Mouse (Mus musculus) embryonic facial prominence, embryonic 14.5 days (tissue): ENCODE data around the gene Gm5447. TPM values are rescaled to one million over a fixed set of nuclear protein-coding genes. Genes with fewer than 3 reads are reported as not detected.

ENCODE experiments used
- ATAC-seq: fragments of 200-750 bp; cut with Nextera tagmentation; 2 replicates; pipeline ENCODE4 v1.8.0; 2017; ENCODE audit warnings: low read depth, moderate number of reproducible peaks, moderate TSS enrichment
- DNase-seq: peaks from one replicate; pipeline ENCODE4 v3.0.0-alpha.2; 2015; ENCODE audit warnings: low spot score
- H3K27ac ChIP-seq: fragments of 300-500 bp; sonication (generic); replicated peaks from 2 replicates; pipeline ENCODE4 v1.5.1; 2014; ENCODE audit warnings: low read depth, mild to moderate bottlenecking, low read length, moderate library complexity
- H3K27me3 ChIP-seq: fragments of 300-500 bp; sonication (generic); replicated peaks from 2 replicates; pipeline ENCODE4 v1.6.1; 2014; ENCODE audit warnings: low read length; ENCODE audit not compliant: control insufficient read depth, insufficient read depth
- H3K36me3 ChIP-seq: fragments of 300-500 bp; sonication (generic); 2 replicates; pipeline ENCODE4 v1.6.1; 2014; ENCODE audit warnings: low read length, mixed read lengths; ENCODE audit not compliant: control insufficient read depth, insufficient read depth
- H3K4me1 ChIP-seq: fragments of 300-500 bp; sonication (generic); 2 replicates; pipeline ENCODE4 v1.6.1; 2014; ENCODE audit warnings: antibody characterized with exemption, low read length; ENCODE audit not compliant: control insufficient read depth, insufficient read depth
- H3K4me2 ChIP-seq: fragments of 300-500 bp; sonication (generic); 2 replicates; pipeline ENCODE4 v1.6.1; 2014; ENCODE audit warnings: low read depth, mild to moderate bottlenecking, low read length, moderate library complexity, mixed read lengths
- H3K4me3 ChIP-seq: fragments of 300-500 bp; sonication (generic); 2 replicates; pipeline ENCODE4 v1.5.1; 2014; ENCODE audit warnings: low read depth, mild to moderate bottlenecking, low read length
- H3K9ac ChIP-seq: fragments of 300-500 bp; sonication (generic); 2 replicates; pipeline ENCODE4 v1.6.1; 2014; ENCODE audit warnings: low read depth, mild to moderate bottlenecking, low read length, moderate library complexity, mixed read lengths
- H3K9me3 ChIP-seq: fragments of 300-500 bp; sonication (generic); 2 replicates; pipeline ENCODE4 v1.6.1; 2016; ENCODE audit warnings: low read length; ENCODE audit not compliant: control insufficient read depth
- WGBS: fragments of 180-500 bp; shearing (Covaris S2); extraction: QIAGEN DNeasy Blood & Tissue Kit; methylation state at CpG from one replicate; pipeline ENCODE4 v1.1.7; 2014; 5-methylcytosine and 5-hydroxymethylcytosine counted together
- polyA plus RNA-seq: library from polyadenylated mRNA; unstranded; fragments of >200 nt; fragmentation: Nextera tagmentation; extraction: Ambion mirVana; gene quantifications from 2 replicates; pipeline ENCODE4 v1.2.1, GENCODE M21; 2014

Gm5447 gene
- polyA plus RNA-seq, 1 experiment from 2014 or later = 0.10 TPM

- Histone ChIP-seq H3K9me3 (no peaks in the 10 kb centered on the region), H3K27me3 (peaks cover 13% of the 10 kb centered on the region; the same call in 1 of the 2 replicates), H3K4me1 (0 out of 2 replicates have a peak, but pooled peaks cover 9% of the 10 kb centered on the region), H3K9ac (no peak overlapping the region), H3K4me2 (no peak overlapping the region), H3K4me3 (no peak overlapping the region), H3K27ac (no peak overlapping the region), H3K36me3 (no peaks in the 10 kb centered on the region)
- DNase-seq = peak; percentile 33
- 57% methylated on average over 9 of the region's 9 CpGs for WGBS
- ATAC-seq = no peak
Measured at GRCm38 (mm10) chr13:30990233-30990632, 16.2 kb downstream of the Gm5447 start.

GRCm38 (mm10) chr13:30993819-30994218 lies 19.8 kb downstream of the Gm5447 start:
- WGBS = 31% methylated on average over 3 of the region's 3 CpGs
- H3K4me3 ChIP-seq = no peak overlapping the region
- peak; percentile 78 for DNase-seq
- no peaks in the 10 kb centered on the region for H3K36me3 ChIP-seq
- H3K4me2 ChIP-seq = no peak overlapping the region
- H3K9ac ChIP-seq = no peak overlapping the region
- ATAC-seq = no peak
- H3K27ac ChIP-seq = no peak overlapping the region
- H3K27me3 ChIP-seq = no peaks in the 10 kb centered on the region
- no peaks in the 10 kb centered on the region for H3K4me1 ChIP-seq
- no peaks in the 10 kb centered on the region for H3K9me3 ChIP-seq

- ATAC-seq = no peak
Measured at GRCm38 (mm10) chr13:30994249-30994858, 20.4 kb downstream of the Gm5447 start.

GRCm38 (mm10) chr13:30997526-30998253 lies 23.7 kb downstream of the Gm5447 start:
- Histone ChIP-seq H3K36me3 (no peaks in the 10 kb centered on the region), H3K9me3 (no peaks in the 10 kb centered on the region), H3K4me1 (no peaks in the 10 kb centered on the region), H3K9ac (no peak overlapping the region), H3K27ac (no peak overlapping the region), H3K4me3 (no peak overlapping the region), H3K4me2 (no peak overlapping the region), H3K27me3 (no peaks in the 10 kb centered on the region)
- DNase-seq (no peak), ATAC-seq (no peak)
- WGBS = 65% methylated on average over 8 of the region's 8 CpGs

More at GRCm38 (mm10) chr13:30994249-30994858, 20.4 kb downstream of the Gm5447 start:
- no peak overlapping the region for H3K9ac ChIP-seq
- WGBS = 55% methylated on average over 6 of the region's 6 CpGs
- H3K36me3 ChIP-seq = no peaks in the 10 kb centered on the region
- no peaks in the 10 kb centered on the region for H3K4me1 ChIP-seq
- H3K27me3 ChIP-seq = no peaks in the 10 kb centered on the region
- H3K9me3 ChIP-seq = no peaks in the 10 kb centered on the region
- DNase-seq = no peak
- H3K4me3 ChIP-seq = no peak overlapping the region
- H3K4me2 ChIP-seq = no peak overlapping the region
- no peak overlapping the region for H3K27ac ChIP-seq

- H3K4me3 ChIP-seq = no peak overlapping the region
- WGBS = 85% methylated on average over 6 of the region's 6 CpGs
- H3K36me3 ChIP-seq = no peaks in the 10 kb centered on the region
- H3K4me1 ChIP-seq = peaks cover 5% of the 10 kb centered on the region
- DNase-seq (no peak), ATAC-seq (no peak)
- no peak overlapping the region for H3K9ac ChIP-seq
- no peaks in the 10 kb centered on the region for H3K9me3 ChIP-seq
- H3K4me2 ChIP-seq = no peak overlapping the region
- no peak overlapping the region for H3K27ac ChIP-seq
- no peaks in the 10 kb centered on the region for H3K27me3 ChIP-seq
Measured at GRCm38 (mm10) chr13:30999799-31000198, 25.8 kb downstream of the Gm5447 start.

- DNase-seq = no peak
- H3K9me3 ChIP-seq = no peaks in the 10 kb centered on the region
- no peak overlapping the region for H3K27ac ChIP-seq
- H3K4me3 ChIP-seq = no peak overlapping the region
- H3K9ac ChIP-seq = no peak overlapping the region
- 21% methylated on average over 12 of the region's 12 CpGs for WGBS
- no peaks in the 10 kb centered on the region for H3K36me3 ChIP-seq
- peak overlapping the region; percentile 24 for H3K4me2 ChIP-seq
- no peaks in the 10 kb centered on the region for H3K27me3 ChIP-seq
- no peak for ATAC-seq
- H3K4me1 ChIP-seq = peaks cover 6% of the 10 kb centered on the region
Measured at GRCm38 (mm10) chr13:31004458-31004857, 30.5 kb downstream of the Gm5447 start.

- H3K4me2 ChIP-seq = peak overlapping the region; percentile 24; the same call in 1 of the 2 replicates
Measured at GRCm38 (mm10) chr13:31004995-31005394, 31.0 kb downstream of the Gm5447 start.

GRCm38 (mm10) chr13:31017545-31017944 lies 43.5 kb downstream of the Gm5447 start:
- Histone ChIP-seq H3K9me3 (no peaks in the 10 kb centered on the region), H3K4me3 (no peak overlapping the region), H3K27ac (no peak overlapping the region), H3K27me3 (no peaks in the 10 kb centered on the region), H3K9ac (no peak overlapping the region), H3K36me3 (no peaks in the 10 kb centered on the region), H3K4me1 (peaks cover 11% of the 10 kb centered on the region; the same call in 1 of the 2 replicates), H3K4me2 (no peak overlapping the region)
- no peak for ATAC-seq
- WGBS = 80% methylated on average over 3 of the region's 3 CpGs
- DNase-seq = no peak

More at GRCm38 (mm10) chr13:31004995-31005394, 31.0 kb downstream of the Gm5447 start:
- Histone ChIP-seq H3K36me3 (no peaks in the 10 kb centered on the region), H3K9me3 (no peaks in the 10 kb centered on the region), H3K27me3 (no peaks in the 10 kb centered on the region), H3K27ac (no peak overlapping the region), H3K4me3 (no peak overlapping the region), H3K9ac (no peak overlapping the region), H3K4me1 (peaks cover 6% of the 10 kb centered on the region)
- WGBS = 57% methylated on average over 4 of the region's 4 CpGs
- no peak for ATAC-seq
- DNase-seq = no peak
